Mouse (Mus musculus) ES-Bruce4 (cell line): Measurements from ENCODE around the gene Nr6a1.

Experiments
- CTCF ChIP-seq: IDR thresholded peaks from one replicate; pipeline ENCODE4 v1.8.1; 2011; ENCODE audit warnings: low read depth, low read length
- EP300 ChIP-seq: IDR thresholded peaks from 2 replicates; pipeline ENCODE4 v1.6.1; 2011; ENCODE audit warnings: low read depth, low read length; ENCODE audit not compliant: insufficient read depth

DNA sequence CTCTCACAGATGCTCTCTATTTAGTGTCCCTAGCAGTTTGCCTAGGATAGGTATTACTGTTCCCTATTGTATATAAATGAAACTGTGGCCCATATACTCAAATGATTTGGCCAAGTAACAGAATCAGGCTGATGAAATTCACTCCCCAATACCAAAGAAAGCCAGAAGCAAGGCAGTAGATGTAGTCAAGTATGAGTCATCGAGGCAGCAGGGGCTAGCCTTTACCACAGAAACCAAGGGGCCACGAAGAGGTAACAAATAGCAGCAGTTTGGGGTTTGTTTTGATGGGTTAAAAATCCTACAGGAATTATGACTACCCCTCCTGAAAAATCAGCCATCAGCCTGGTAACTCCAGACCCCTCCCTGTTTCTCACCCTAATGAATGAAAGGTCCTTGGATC lies 147.5 kb downstream of the Nr6a1 start:
- TF ChIP-seq CTCF (no peak), EP300 (no peak)
